Mouse (Mus musculus) heart, adult 2 months (tissue): ENCODE data around the gene Spata32. TPM values are rescaled to one million over a fixed set of nuclear protein-coding genes. Genes with fewer than 3 reads are reported as not detected.

Experiments
- DNase-seq, 2 experiments: peaks; one replicate each; pipeline ENCODE4 v3.0.0; 2021
- H3K27ac ChIP-seq: fragments of 200-600 bp; 2 replicates; pipeline ENCODE4 v1.8.1; 2022
- H3K27me3 ChIP-seq: fragments of 200-500 bp; 2 replicates; pipeline ENCODE4 v1.6.1; 2012; ENCODE audit warnings: mild to moderate bottlenecking, low read length, inconsistent platforms, mixed read lengths; ENCODE audit not compliant: control insufficient read depth, insufficient read depth
- H3K36me3 ChIP-seq: fragments of 200-500 bp; 2 replicates; pipeline ENCODE4 v1.6.1; 2012; ENCODE audit warnings: low read length, inconsistent platforms; ENCODE audit not compliant: control insufficient read depth, insufficient read depth
- H3K4me1 ChIP-seq: fragments of 200-500 bp; 2 replicates; pipeline ENCODE4 v1.6.1; 2011; ENCODE audit warnings: low read length; ENCODE audit not compliant: control insufficient read depth, insufficient read depth
- H3K4me3 ChIP-seq: fragments of 200-600 bp; 2 replicates; pipeline ENCODE4 v1.8.1; 2022
- H3K79me2 ChIP-seq: fragments of 200-500 bp; replicated peaks from 2 replicates; pipeline ENCODE4 v1.6.1; 2012; ENCODE audit warnings: mild to moderate bottlenecking, inconsistent platforms, low read length, moderate library complexity, mixed read lengths; ENCODE audit not compliant: control insufficient read depth, insufficient read depth
- H3K9ac ChIP-seq: fragments of 200-500 bp; 2 replicates; pipeline ENCODE4 v1.6.1; 2012; ENCODE audit warnings: low read depth, mild to moderate bottlenecking, control low read depth, inconsistent platforms, low read length, mixed read lengths
- CTCF ChIP-seq: fragments of 200-600 bp; IDR thresholded peaks from 2 replicates; pipeline ENCODE4 v1.8.1; 2022; ENCODE audit warnings: antibody characterized with exemption, mild to moderate bottlenecking, moderate library complexity
- EP300 ChIP-seq: fragments of 200-500 bp; IDR thresholded peaks from 2 replicates; pipeline ENCODE4 v1.6.1; 2011; ENCODE audit warnings: low read depth, low read length, control low read depth; ENCODE audit not compliant: insufficient read depth
- POLR2A ChIP-seq: fragments of 200-500 bp; IDR thresholded peaks from 2 replicates; pipeline ENCODE4 v1.6.1; 2011; ENCODE audit warnings: mild to moderate bottlenecking, low read depth, low read length, control low read depth; ENCODE audit not compliant: insufficient read depth
- WGBS: fragments of 180-500 bp; shearing (Covaris S2); methylation state at CpG from one replicate; pipeline ENCODE4 v1.1.7; 2018; 5-methylcytosine and 5-hydroxymethylcytosine counted together
- intact Hi-C: fragments of 180-260 bp; cut with DNase I; formaldehyde crosslinking; loops from one replicate; pipeline ENCODE4 v1.15.1; 2025
- polyA plus RNA-seq: library from polyadenylated mRNA; depleted of rRNA; stranded (reverse); fragments of >200 nt; gene quantifications from 2 replicates; pipeline ENCODE4 v1.2.3, GENCODE M21; 2012
- total RNA-seq, 2 experiments: library from RNA; stranded (reverse); gene quantifications; 2 replicates each; pipeline ENCODE4 v1.2.3; 2021

The Spata32 gene
- total and polyA plus RNA-seq, 3 experiments, result not detected

DNA sequence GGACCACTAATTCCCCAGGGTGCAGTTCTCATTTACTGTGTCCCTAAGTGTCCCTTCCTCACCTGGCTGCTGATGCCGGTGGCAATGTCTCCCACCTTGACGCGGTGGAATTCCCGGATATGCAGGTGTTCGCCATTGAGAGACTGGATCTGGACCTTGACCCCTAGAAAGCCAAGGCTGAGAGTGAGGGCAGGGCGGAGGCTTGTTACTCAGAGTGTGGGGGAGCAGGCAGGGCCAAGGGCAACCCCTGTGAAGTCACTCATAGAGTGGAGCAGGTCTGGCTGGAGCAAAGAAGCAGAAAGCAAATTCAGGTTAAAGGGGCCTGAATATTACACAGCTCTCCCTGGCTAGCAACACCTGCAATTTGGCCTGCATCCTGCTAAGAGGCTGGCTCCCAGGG lies 3.2 kb upstream of the Spata32 start:
- Histone ChIP-seq H3K4me3 (no peak overlapping the region), H3K27ac (no peak overlapping the region), H3K4me1 (peaks cover 7% of the 10 kb centered on the region; the same call in 1 of the 2 replicates), H3K27me3 (no peaks in the 10 kb centered on the region), H3K36me3 (no peaks in the 10 kb centered on the region), H3K79me2 (no peaks in the 10 kb centered on the region), H3K9ac (no peak overlapping the region)
- intact Hi-C loops, result no loop called here
- DNase-seq, result no peak
- no peak for TF ChIP-seq EP300
- TF ChIP-seq CTCF, result no peak
- TF ChIP-seq POLR2A, result no peak
- WGBS, result 92% methylated on average over 6 of the region's 6 CpGs

- no peak for DNase-seq
- Histone ChIP-seq H3K9ac (no peak overlapping the region), H3K4me1 (peaks cover 7% of the 10 kb centered on the region; the same call in 1 of the 2 replicates), H3K36me3 (no peaks in the 10 kb centered on the region), H3K4me3 (no peak overlapping the region), H3K27ac (no peak overlapping the region), H3K27me3 (no peaks in the 10 kb centered on the region), H3K79me2 (no peaks in the 10 kb centered on the region)
- intact Hi-C loops, result no loop called here
- 86% methylated on average over 4 of the region's 4 CpGs for WGBS
- no peak for TF ChIP-seq EP300
- no peak for TF ChIP-seq POLR2A
Measured at GRCm38 (mm10) chr11:103219995-103220394, 1.8 kb upstream of the Spata32 start.

DNA sequence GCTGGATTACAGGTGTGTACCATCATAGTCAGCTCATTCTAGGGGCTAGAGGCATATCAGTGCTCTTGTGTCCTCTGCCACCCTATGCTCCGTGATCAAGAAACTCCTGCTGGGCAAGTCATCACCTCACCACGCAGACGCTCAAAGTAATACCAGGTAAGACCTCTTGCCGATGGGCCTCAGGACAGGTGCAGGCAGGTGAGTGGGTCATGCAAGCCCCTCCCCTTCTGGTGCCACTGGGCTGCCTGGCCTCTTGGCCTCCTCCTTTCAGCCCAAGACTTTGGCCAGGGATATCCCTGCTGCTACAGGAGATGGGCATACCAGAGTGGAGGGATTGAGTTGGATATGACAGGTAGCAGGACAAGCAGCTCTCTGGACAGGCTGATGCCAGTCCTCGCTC lies 1.0 kb upstream of the Spata32 start:
- TF ChIP-seq POLR2A, result no peak
- TF ChIP-seq CTCF, result no peak
- no peak for TF ChIP-seq EP300
- Histone ChIP-seq H3K36me3 (no peaks in the 10 kb centered on the region), H3K27me3 (no peaks in the 10 kb centered on the region), H3K27ac (no peak overlapping the region), H3K4me3 (no peak overlapping the region), H3K4me1 (peaks cover 4% of the 10 kb centered on the region; the same call in 1 of the 2 replicates), H3K79me2 (no peaks in the 10 kb centered on the region), H3K9ac (no peak overlapping the region)
- WGBS, result 94% methylated on average over 5 of the region's 5 CpGs
- no peak for DNase-seq
- intact Hi-C loops, result no loop called here

DNA sequence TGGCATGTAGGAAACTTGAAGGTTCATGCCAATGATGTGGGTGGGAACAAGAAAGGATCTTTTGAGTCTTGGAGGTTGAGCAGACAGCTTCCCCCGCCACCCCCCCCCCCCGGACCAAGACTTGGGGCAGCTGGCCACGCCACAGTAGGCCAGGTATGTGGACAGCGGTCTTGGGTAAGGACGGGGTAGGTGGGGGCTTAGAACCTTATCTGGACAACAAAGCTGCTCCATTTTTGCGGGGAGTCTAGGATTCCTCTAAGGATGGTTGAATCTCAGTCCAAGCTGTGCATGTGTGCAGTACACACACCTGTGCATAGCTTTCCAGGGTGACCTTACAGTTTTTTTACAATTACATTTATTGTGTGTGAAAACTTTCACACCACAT lies 277 bp upstream of the Spata32 start:
- TF ChIP-seq EP300 (no peak), POLR2A (no peak), CTCF (no peak)
- Histone ChIP-seq H3K27me3 (no peaks in the 10 kb centered on the region), H3K4me1 (peaks cover 1% of the 10 kb centered on the region; the same call in 1 of the 2 replicates), H3K79me2 (no peaks in the 10 kb centered on the region), H3K9ac (peak overlapping the region; percentile 53; the same call in 1 of the 2 replicates), H3K27ac (no peak overlapping the region; the same call in 1 of the 2 replicates), H3K4me3 (peak overlapping the region; percentile 58), H3K36me3 (no peaks in the 10 kb centered on the region)
- 30% methylated on average over 6 of the region's 6 CpGs for WGBS
- no peak for DNase-seq
- intact Hi-C loops, result no loop called here

GRCm38 (mm10) chr11:103215355-103215754 lies 2.9 kb downstream of the Spata32 start:
- DNase-seq, result no peak
- Histone ChIP-seq H3K79me2 (no peaks in the 10 kb centered on the region), H3K36me3 (no peaks in the 10 kb centered on the region), H3K27me3 (no peaks in the 10 kb centered on the region), H3K4me1 (no peaks in the 10 kb centered on the region), H3K4me3 (no peak overlapping the region), H3K9ac (no peak overlapping the region), H3K27ac (no peak overlapping the region)
- WGBS, result 71% methylated on average over 1 of the region's 1 CpGs
- intact Hi-C loops, result no loop called here
- no peak for TF ChIP-seq EP300
- TF ChIP-seq POLR2A, result no peak
- TF ChIP-seq CTCF, result no peak

- Histone ChIP-seq H3K4me3 (no peak overlapping the region), H3K4me1 (no peaks in the 10 kb centered on the region), H3K27ac (no peak overlapping the region), H3K36me3 (no peaks in the 10 kb centered on the region), H3K9ac (no peak overlapping the region), H3K27me3 (no peaks in the 10 kb centered on the region), H3K79me2 (no peaks in the 10 kb centered on the region)
- intact Hi-C loops, result no loop called here
- TF ChIP-seq EP300 (no peak), CTCF (peak; percentile 41), POLR2A (no peak)
- no peak for DNase-seq
- 82% methylated on average over 5 of the region's 5 CpGs for WGBS
Measured at GRCm38 (mm10) chr11:103213712-103214111, 4.5 kb downstream of the Spata32 start.
